Mouse (Mus musculus) embryonic facial prominence, embryonic 15.5 days (tissue): ENCODE data around the gene Ctu2. TPM values are rescaled to one million over a fixed set of nuclear protein-coding genes. Genes with fewer than 3 reads are reported as not detected.

Source experiments
- ATAC-seq: fragments of 200-750 bp; cut with Nextera tagmentation; 2 replicates; pipeline ENCODE4 v1.8.0; 2017; ENCODE audit warnings: low read depth, moderate TSS enrichment; ENCODE audit not compliant: insufficient number of reproducible peaks, low FRiP score, low TSS enrichment
- H3K27ac ChIP-seq: fragments of 300-500 bp; sonication (generic); replicated peaks from 2 replicates; pipeline ENCODE4 v1.5.1; 2015; ENCODE audit warnings: mild to moderate bottlenecking, inconsistent platforms
- H3K27me3 ChIP-seq: fragments of 300-500 bp; sonication (generic); 2 replicates; pipeline ENCODE4 v1.6.1; 2015; ENCODE audit warnings: inconsistent platforms
- H3K36me3 ChIP-seq: fragments of 300-500 bp; sonication (generic); 2 replicates; pipeline ENCODE4 v1.6.1; 2015; ENCODE audit warnings: mild to moderate bottlenecking, inconsistent platforms
- H3K4me1 ChIP-seq: fragments of 300-500 bp; sonication (generic); 2 replicates; pipeline ENCODE4 v1.6.1; 2015; ENCODE audit warnings: inconsistent platforms
- H3K4me2 ChIP-seq: fragments of 300-500 bp; sonication (generic); replicated peaks from 2 replicates; pipeline ENCODE4 v1.6.1; 2015; ENCODE audit warnings: mild to moderate bottlenecking, inconsistent platforms
- H3K4me3 ChIP-seq: fragments of 300-500 bp; sonication (generic); replicated peaks from 2 replicates; pipeline ENCODE4 v1.5.1; 2015; ENCODE audit warnings: mild to moderate bottlenecking, inconsistent platforms
- H3K9ac ChIP-seq: fragments of 300-500 bp; sonication (generic); 2 replicates; pipeline ENCODE4 v1.6.1; 2015; ENCODE audit warnings: inconsistent platforms
- H3K9me3 ChIP-seq: fragments of 300-500 bp; sonication (generic); replicated peaks from 2 replicates; pipeline ENCODE4 v1.6.1; 2016; ENCODE audit warnings: inconsistent platforms
- WGBS: fragments of 180-500 bp; shearing (Covaris S2); methylation state at CpG from one replicate; pipeline ENCODE4 v1.1.7; 2015; 5-methylcytosine and 5-hydroxymethylcytosine counted together
- polyA plus RNA-seq: library from polyadenylated mRNA; unstranded; fragments of >200 nt; fragmentation: Nextera tagmentation; extraction: Ambion mirVana; gene quantifications from 2 replicates; pipeline ENCODE4 v1.2.1, GENCODE M21; 2015

Ctu2 gene
- polyA plus RNA-seq, 1 experiment from 2014 or later = 46.4 TPM

- H3K4me2 ChIP-seq = no peak overlapping the region
- H3K9ac ChIP-seq = no peak overlapping the region
- 79% methylated on average over 13 of the region's 13 CpGs for WGBS
- H3K36me3 ChIP-seq = peaks cover 46% of the 10 kb centered on the region
- no peak overlapping the region for H3K27ac ChIP-seq
- H3K9me3 ChIP-seq = no peaks in the 10 kb centered on the region
- no peak for ATAC-seq
- H3K27me3 ChIP-seq = peaks cover 4% of the 10 kb centered on the region; the same call in 1 of the 2 replicates
- no peaks in the 10 kb centered on the region for H3K4me1 ChIP-seq
- no peak overlapping the region for H3K4me3 ChIP-seq
These were observed 8.1 kb upstream of the Ctu2 start for GRCm38 (mm10) chr8:122467816-122468215.

GRCm38 (mm10) chr8:122469407-122469806, 6.5 kb upstream of the Ctu2 start:
- 79% methylated on average over 6 of the region's 6 CpGs for WGBS

GRCm38 (mm10) chr8:122469965-122470364, 6.0 kb upstream of the Ctu2 start:
- ATAC-seq = 0 out of 2 replicates have a peak, but pooled peaks have one; percentile 22
- Histone ChIP-seq H3K9ac (no peak overlapping the region), H3K4me3 (no peak overlapping the region), H3K27ac (no peak overlapping the region), H3K27me3 (no peaks in the 10 kb centered on the region), H3K4me1 (peaks cover 15% of the 10 kb centered on the region), H3K4me2 (no peak overlapping the region), H3K36me3 (peaks cover 51% of the 10 kb centered on the region), H3K9me3 (no peaks in the 10 kb centered on the region)
- 87% methylated on average over 10 of the region's 10 CpGs for WGBS

More at GRCm38 (mm10) chr8:122469407-122469806, 6.5 kb upstream of the Ctu2 start:
- H3K36me3 ChIP-seq = peaks cover 51% of the 10 kb centered on the region
- peaks cover 9% of the 10 kb centered on the region for H3K4me1 ChIP-seq
- no peak overlapping the region for H3K27ac ChIP-seq
- H3K9ac ChIP-seq = no peak overlapping the region
- no peaks in the 10 kb centered on the region for H3K9me3 ChIP-seq
- H3K4me3 ChIP-seq = no peak overlapping the region
- no peak for ATAC-seq
- no peak overlapping the region for H3K4me2 ChIP-seq
- H3K27me3 ChIP-seq = no peaks in the 10 kb centered on the region

GRCm38 (mm10) chr8:122470691-122471090, 5.3 kb upstream of the Ctu2 start:
- Histone ChIP-seq H3K9me3 (no peaks in the 10 kb centered on the region), H3K4me1 (peaks cover 19% of the 10 kb centered on the region), H3K36me3 (peaks cover 44% of the 10 kb centered on the region), H3K4me3 (no peak overlapping the region), H3K27ac (no peak overlapping the region), H3K9ac (no peak overlapping the region), H3K4me2 (no peak overlapping the region), H3K27me3 (no peaks in the 10 kb centered on the region)
- ATAC-seq = no peak
- WGBS = 76% methylated on average over 5 of the region's 5 CpGs

GRCm38 (mm10) chr8:122473911-122474421, 2.0 kb upstream of the Ctu2 start:
- Histone ChIP-seq H3K27ac (no peak overlapping the region), H3K9me3 (no peaks in the 10 kb centered on the region), H3K4me1 (peaks cover 31% of the 10 kb centered on the region), H3K9ac (no peak overlapping the region), H3K4me2 (no peak overlapping the region), H3K4me3 (no peak overlapping the region), H3K36me3 (peaks cover 36% of the 10 kb centered on the region), H3K27me3 (no peaks in the 10 kb centered on the region)
- WGBS = 84% methylated on average over 8 of the region's 8 CpGs
- ATAC-seq = no peak

- Histone ChIP-seq H3K9me3 (no peaks in the 10 kb centered on the region), H3K27me3 (no peaks in the 10 kb centered on the region), H3K27ac (peak overlapping the region; percentile 80; the same call in 1 of the 2 replicates), H3K4me3 (peak overlapping the region; percentile 99), H3K36me3 (peaks cover 44% of the 10 kb centered on the region), H3K4me1 (peaks cover 31% of the 10 kb centered on the region), H3K9ac (peak overlapping the region; percentile 94), H3K4me2 (peak overlapping the region; percentile 90)
- 6% methylated on average over 16 of the region's 16 CpGs for WGBS
- peak; percentile 8; the same call in 1 of the 2 replicates for ATAC-seq
These were observed 887 bp upstream of the Ctu2 start for GRCm38 (mm10) chr8:122474951-122475560.

GRCm38 (mm10) chr8:122482448-122482847, 6.5 kb downstream of the Ctu2 start:
- peaks cover 98% of the 10 kb centered on the region for H3K36me3 ChIP-seq
- H3K4me2 ChIP-seq = no peak overlapping the region
- no peak overlapping the region for H3K27ac ChIP-seq
- WGBS = 92% methylated on average over 8 of the region's 8 CpGs
- no peak overlapping the region for H3K9ac ChIP-seq
- H3K4me3 ChIP-seq = no peak overlapping the region
- H3K9me3 ChIP-seq = 0 out of 2 replicates have a peak, but pooled peaks cover 3% of the 10 kb centered on the region
- H3K4me1 ChIP-seq = peaks cover under 1% of the 10 kb centered on the region
- H3K27me3 ChIP-seq = no peaks in the 10 kb centered on the region
- ATAC-seq = no peak

- no peaks in the 10 kb centered on the region for H3K27me3 ChIP-seq
These were observed 7.9 kb downstream of the Ctu2 start for GRCm38 (mm10) chr8:122483877-122484276.

GRCm38 (mm10) chr8:122484831-122485230, 8.9 kb downstream of the Ctu2 start:
- H3K27ac ChIP-seq = no peak overlapping the region
- no peak overlapping the region for H3K4me2 ChIP-seq
- 0 out of 2 replicates have a peak, but pooled peaks cover 3% of the 10 kb centered on the region for H3K9me3 ChIP-seq
- ATAC-seq = no peak
- no peak overlapping the region for H3K4me3 ChIP-seq
- no peaks in the 10 kb centered on the region for H3K4me1 ChIP-seq
- H3K36me3 ChIP-seq = peaks cover 98% of the 10 kb centered on the region
- no peak overlapping the region for H3K9ac ChIP-seq
- 83% methylated on average over 12 of the region's 12 CpGs for WGBS
- H3K27me3 ChIP-seq = no peaks in the 10 kb centered on the region

More at GRCm38 (mm10) chr8:122483877-122484276, 7.9 kb downstream of the Ctu2 start:
- Histone ChIP-seq H3K4me3 (no peak overlapping the region), H3K9ac (no peak overlapping the region), H3K36me3 (peaks cover 98% of the 10 kb centered on the region), H3K9me3 (0 out of 2 replicates have a peak, but pooled peaks cover 3% of the 10 kb centered on the region), H3K4me2 (no peak overlapping the region), H3K27ac (no peak overlapping the region), H3K4me1 (no peaks in the 10 kb centered on the region)
- no peak for ATAC-seq
- 94% methylated on average over 7 of the region's 7 CpGs for WGBS

GRCm38 (mm10) chr8:122488387-122488786, 12.4 kb downstream of the Ctu2 start:
- no peaks in the 10 kb centered on the region for H3K27me3 ChIP-seq
- ATAC-seq = no peak
- H3K4me2 ChIP-seq = no peak overlapping the region
- WGBS = 84% methylated on average over 9 of the region's 9 CpGs
- H3K9me3 ChIP-seq = 0 out of 2 replicates have a peak, but pooled peaks cover 3% of the 10 kb centered on the region
- no peak overlapping the region for H3K27ac ChIP-seq
- no peaks in the 10 kb centered on the region for H3K4me1 ChIP-seq
- H3K9ac ChIP-seq = no peak overlapping the region
- H3K4me3 ChIP-seq = no peak overlapping the region
- H3K36me3 ChIP-seq = peaks cover 96% of the 10 kb centered on the region

GRCm38 (mm10) chr8:122497016-122497734, 21.2 kb downstream of the Ctu2 start:
- Histone ChIP-seq H3K27ac (no peak overlapping the region), H3K4me3 (no peak overlapping the region), H3K9me3 (no peaks in the 10 kb centered on the region), H3K36me3 (peaks cover 84% of the 10 kb centered on the region), H3K9ac (no peak overlapping the region), H3K4me1 (no peaks in the 10 kb centered on the region), H3K27me3 (no peaks in the 10 kb centered on the region), H3K4me2 (no peak overlapping the region)
- 82% methylated on average over 12 of the region's 12 CpGs for WGBS
- ATAC-seq = no peak
